Mouse (Mus musculus) MEL-GATA-1-ER (cell line): ENCODE data around the gene Mgmt.

ENCODE experiments used
- DNase-seq: peaks from one replicate; pipeline ENCODE4 v3.0.0-alpha.2; 2012; ENCODE audit warnings: low read depth; ENCODE audit errors: extremely low read depth

Mgmt gene

DNA sequence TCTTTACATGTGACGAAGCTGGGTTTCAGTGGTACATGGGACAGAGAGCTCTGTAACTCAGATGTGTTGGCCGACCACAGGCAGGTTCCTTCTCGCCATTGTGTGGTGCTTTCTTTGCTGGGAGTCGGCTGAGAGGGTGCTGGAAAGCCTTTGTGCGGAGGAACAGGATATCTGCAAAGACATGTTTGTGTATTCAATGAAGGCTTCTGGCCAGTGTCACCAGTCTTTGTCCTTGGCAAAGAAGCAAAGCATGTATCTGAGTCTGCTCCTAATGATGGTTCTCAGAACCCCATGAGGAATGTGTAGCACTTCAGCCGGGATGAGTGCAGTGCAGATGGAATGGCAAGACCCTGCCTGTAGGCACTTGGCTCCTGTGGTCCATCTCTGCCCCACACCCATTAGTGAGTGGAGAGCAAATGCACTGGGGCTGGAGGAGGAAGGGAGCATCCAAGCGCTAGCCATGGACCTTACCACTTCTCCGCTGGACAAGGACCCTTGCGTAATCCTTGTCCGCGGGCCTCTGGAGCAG is 14.3 kb downstream of the Mgmt start:
- DNase-seq: no peak

DNA sequence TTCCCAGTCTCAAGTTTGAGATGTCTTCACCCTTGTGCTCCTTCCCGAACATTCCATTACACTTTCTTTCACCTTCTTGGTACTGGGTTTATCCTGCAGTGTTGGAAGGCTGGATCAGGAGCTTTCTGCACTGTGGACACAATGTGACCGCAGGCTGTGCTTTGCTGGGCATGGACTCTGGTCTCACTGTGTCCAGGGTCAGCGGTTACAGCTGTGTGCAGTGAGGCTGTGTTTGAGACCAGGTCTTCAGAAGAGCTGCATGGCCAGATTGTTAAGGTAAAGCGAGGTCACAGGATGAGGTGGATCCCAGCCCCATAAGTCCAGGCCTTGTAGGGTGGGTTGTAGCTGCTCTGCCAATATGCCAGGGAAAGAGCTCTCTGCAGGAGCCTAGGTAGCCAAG is 18.5 kb downstream of the Mgmt start:
- no peak for DNase-seq

DNA sequence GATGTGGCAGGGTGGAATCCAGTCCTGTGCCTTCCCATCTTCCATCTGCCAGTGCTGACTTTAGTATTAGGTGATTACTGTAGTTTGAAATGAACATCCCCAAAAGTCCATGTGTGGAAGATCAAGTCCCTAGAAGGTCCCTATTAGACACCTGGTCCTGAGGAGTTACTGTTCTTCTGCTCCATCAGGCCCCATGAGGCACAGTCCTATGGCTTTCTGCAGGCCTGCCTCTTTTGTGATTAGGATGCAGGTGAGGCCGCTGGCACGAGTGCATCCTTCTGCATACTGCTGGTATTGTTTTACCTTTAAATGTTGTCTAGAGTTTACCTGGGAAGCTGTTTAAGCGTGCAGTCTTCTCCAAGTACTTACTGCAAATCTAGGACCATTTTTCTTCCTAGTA is 21.6 kb downstream of the Mgmt start:
- no peak for DNase-seq

- DNase-seq: no peak
These were observed 26.8 kb downstream of the Mgmt start for GRCm38 (mm10) chr7:136920976-136921755.

DNA sequence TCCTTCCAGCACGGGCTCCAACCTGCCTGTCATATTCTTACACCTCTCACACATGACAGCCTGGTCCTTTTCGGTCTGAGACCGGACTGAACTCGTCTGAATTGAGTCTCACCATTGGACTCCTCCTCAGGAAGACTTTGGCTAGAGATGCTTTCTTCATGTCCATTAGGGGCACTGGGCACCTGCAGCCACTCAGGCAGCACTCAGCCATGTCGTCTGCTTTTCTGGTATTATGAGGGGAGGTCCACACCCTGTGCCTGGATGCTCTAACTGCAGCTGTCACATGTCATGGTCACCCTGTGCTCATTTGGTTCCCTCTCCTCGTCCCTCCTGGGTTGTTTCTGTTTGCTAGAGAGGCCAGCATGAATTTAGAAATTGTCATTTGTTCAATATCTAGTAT is 27.8 kb downstream of the Mgmt start:
- no peak for DNase-seq

- DNase-seq: no peak
These were observed 30.3 kb downstream of the Mgmt start for GRCm38 (mm10) chr7:136924610-136925260.

GRCm38 (mm10) chr7:136926178-136926577 is 31.8 kb downstream of the Mgmt start:
- DNase-seq: no peak

DNA sequence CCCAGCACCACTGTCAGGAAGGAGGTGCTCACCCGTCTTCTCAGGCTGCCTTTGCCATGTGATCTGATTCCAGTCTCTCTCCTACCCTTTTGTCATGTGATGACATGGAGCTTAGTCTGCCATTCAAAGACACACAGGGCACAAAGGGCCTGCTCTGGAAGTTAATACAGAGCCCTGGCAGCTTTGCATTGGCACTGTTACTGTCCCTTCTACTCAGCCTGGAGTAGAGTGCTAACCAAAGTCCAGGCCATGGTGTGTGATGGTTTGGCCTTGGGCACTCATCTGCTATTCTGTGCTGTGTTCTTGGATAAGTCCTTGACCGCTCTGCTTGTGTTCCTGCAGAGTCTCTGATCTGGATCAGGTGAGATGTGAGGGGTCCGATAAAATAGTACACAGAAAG is 36.0 kb downstream of the Mgmt start:
- DNase-seq: no peak

DNA sequence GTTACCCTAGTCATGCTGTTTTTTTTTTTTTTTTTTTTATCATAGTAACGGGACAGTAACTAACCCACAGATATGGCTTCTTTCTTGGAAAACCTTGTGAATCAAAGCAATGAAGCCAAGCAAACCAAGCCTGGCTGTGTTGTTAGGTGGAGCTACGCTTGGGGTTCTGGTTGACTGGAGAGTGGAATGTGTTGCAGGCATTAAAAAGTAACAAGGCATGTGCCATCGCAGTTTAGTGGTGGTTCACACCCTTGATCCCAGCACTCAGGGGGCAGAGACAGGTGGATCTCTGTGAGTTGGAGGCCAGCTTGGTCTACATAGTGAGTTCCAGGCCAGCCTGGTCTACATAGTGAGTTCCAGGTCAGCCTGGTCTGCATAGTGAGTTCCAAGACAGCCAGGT is 39.0 kb downstream of the Mgmt start:
- no peak for DNase-seq

GRCm38 (mm10) chr7:136934336-136934735 is 39.9 kb downstream of the Mgmt start:
- no peak for DNase-seq

DNA sequence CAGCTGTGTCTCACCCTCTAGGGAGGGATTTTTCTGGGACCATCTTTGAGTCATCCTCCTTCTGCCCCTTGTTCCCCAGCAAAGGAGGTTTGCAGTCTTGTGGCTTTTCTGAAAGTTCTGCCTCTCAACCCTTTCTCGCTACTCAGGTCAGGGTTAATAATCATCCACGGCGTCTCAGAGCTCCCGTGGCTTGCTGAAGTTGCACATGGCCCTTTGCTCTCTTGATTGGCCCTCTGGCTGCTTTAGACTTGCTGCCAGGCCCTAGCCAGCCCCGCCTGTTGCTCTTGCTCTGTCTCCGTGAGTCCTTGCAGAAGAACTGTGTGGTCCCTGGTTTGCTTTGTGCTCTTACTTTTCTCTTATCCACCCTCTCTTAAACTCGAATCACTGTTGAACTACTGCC is 40.4 kb downstream of the Mgmt start:
- DNase-seq: no peak

DNA sequence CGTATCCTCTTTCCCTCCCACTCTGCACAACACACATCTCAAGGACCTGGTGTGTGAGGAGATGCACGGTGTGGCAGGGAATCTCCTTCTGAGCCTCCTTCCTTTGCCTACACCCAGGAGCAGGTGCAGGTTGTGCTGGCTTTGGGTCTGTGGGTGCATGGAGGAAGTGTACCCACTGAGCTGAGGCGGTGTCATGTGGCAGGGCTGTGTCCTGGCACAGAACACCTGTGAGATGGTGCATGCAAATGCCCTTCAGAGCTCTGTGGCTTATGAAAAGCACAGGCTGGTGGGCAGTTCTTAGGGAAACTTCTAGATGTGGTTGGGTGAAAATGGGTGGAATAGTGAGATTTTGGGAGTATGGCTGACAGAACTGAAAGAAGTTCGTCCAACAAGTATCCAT is 44.0 kb downstream of the Mgmt start:
- DNase-seq: no peak

GRCm38 (mm10) chr7:136942414-136942813 is 48.0 kb downstream of the Mgmt start:
- no peak for DNase-seq

DNA sequence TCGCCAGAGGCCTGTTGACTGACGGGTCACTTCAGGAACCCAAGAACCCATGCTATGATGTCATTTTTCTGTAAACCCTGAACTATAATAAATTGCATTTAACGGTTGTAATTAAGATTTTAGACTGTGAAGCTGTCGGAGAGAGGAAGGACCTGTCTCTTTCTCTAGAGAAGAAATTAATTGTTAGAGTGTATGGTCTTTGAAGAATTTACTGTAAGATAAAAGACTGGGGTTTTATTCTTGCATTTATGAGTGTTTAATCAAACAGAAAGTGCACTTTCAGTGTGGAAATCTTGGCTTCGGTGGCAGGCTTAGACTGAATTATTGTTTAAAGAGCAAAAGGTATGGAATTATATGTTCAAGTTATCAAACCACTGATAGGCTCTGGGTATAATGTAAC is 49.5 kb downstream of the Mgmt start:
- no peak for DNase-seq

- DNase-seq: no peak
These were observed 51.3 kb downstream of the Mgmt start for GRCm38 (mm10) chr7:136945697-136946096.

DNA sequence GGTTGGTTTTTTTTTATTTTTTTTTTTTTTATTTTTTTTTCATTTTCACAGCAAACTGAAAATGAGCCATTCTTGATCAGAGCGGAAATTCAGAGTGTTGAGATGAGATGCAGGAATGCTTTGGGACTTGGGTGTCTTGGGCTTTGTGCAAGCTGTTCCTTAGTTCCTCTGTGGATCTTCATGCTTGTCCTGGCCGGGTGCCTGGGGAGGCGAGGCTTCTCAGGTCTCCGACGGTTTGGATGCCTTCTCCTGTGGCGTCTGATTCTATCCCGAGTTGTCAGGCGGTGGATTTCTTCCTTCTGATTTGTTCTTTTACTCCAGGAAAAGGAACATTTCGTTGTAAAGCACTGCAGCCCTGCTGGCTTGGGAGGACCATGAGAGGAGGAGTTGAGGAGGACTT is 51.7 kb downstream of the Mgmt start:
- no peak for DNase-seq

GRCm38 (mm10) chr7:136948275-136948810 is 53.9 kb downstream of the Mgmt start:
- no peak for DNase-seq

GRCm38 (mm10) chr7:136952608-136953007 is 58.2 kb downstream of the Mgmt start:
- no peak for DNase-seq

- DNase-seq: no peak
These were observed 58.8 kb downstream of the Mgmt start for GRCm38 (mm10) chr7:136953251-136953650.

GRCm38 (mm10) chr7:136972361-136972760 is 77.9 kb downstream of the Mgmt start:
- DNase-seq: no peak

GRCm38 (mm10) chr7:136975001-136975400 is 80.6 kb downstream of the Mgmt start:
- no peak for DNase-seq

DNA sequence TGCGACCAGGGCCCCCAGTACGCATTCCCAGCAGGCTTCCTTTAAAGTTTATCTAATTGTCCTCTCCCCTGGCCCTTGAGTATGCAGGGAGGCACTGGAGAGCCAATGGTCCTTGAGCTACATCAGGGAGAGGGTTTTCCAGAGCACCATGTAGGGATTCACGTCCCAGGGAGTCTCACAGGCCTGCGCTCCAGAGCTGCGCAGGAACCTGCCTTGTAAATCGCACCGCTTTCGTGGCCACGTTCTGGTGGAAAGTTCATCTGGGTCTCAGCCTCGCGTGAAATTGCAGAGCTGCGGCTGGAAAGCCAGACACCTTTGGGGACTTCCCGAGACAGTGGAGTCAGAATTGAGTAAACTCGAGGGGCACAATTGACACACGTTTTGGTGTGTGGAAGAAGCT is 103.0 kb downstream of the Mgmt start:
- no peak for DNase-seq

GRCm38 (mm10) chr7:137000703-137001102 is 106.3 kb downstream of the Mgmt start:
- no peak for DNase-seq
